Mouse (Mus musculus) forebrain, postnatal 0 days (tissue): ENCODE data around the gene Grik3. TPM values are rescaled to one million over a fixed set of nuclear protein-coding genes. Genes with fewer than 3 reads are reported as not detected.

Experiments used
- ATAC-seq: fragments of 200-750 bp; cut with Nextera tagmentation; 2 replicates; pipeline ENCODE4 v1.8.0; 2017; ENCODE audit warnings: mild to moderate bottlenecking, moderate library complexity
- DNase-seq: peaks from one replicate; pipeline ENCODE4 v3.0.0-alpha.2; 2015
- H3K27ac ChIP-seq: fragments of 300-500 bp; sonication (generic); 2 replicates; pipeline ENCODE4 v1.5.1; 2014; ENCODE audit warnings: low read depth, mild to moderate bottlenecking, antibody characterized with exemption, low read length, moderate library complexity, mixed read lengths
- H3K27me3 ChIP-seq: fragments of 300-500 bp; sonication (generic); 2 replicates; pipeline ENCODE4 v1.6.1; 2014; ENCODE audit warnings: mild to moderate bottlenecking, low read length, mixed read lengths; ENCODE audit not compliant: insufficient read depth
- H3K36me3 ChIP-seq: fragments of 300-500 bp; sonication (generic); 2 replicates; pipeline ENCODE4 v1.6.1; 2014; ENCODE audit warnings: mild to moderate bottlenecking, moderate library complexity; ENCODE audit not compliant: insufficient read depth
- H3K4me1 ChIP-seq: fragments of 300-500 bp; sonication (generic); 2 replicates; pipeline ENCODE4 v1.6.1; 2014; ENCODE audit warnings: antibody characterized with exemption; ENCODE audit not compliant: insufficient read depth
- H3K4me2 ChIP-seq: fragments of 300-500 bp; sonication (generic); 2 replicates; pipeline ENCODE4 v1.6.1; 2014; ENCODE audit warnings: low read depth, mild to moderate bottlenecking, moderate library complexity
- H3K4me3 ChIP-seq: fragments of 300-500 bp; sonication (generic); 2 replicates; pipeline ENCODE4 v1.5.1; 2014; ENCODE audit warnings: low read depth, low read length, mixed read lengths
- H3K9ac ChIP-seq: fragments of 300-500 bp; sonication (generic); 2 replicates; pipeline ENCODE4 v1.6.1; 2014; ENCODE audit warnings: mild to moderate bottlenecking
- H3K9me3 ChIP-seq: fragments of 300-500 bp; sonication (generic); 2 replicates; pipeline ENCODE4 v1.6.1; 2016; ENCODE audit warnings: low read length
- CTCF ChIP-seq: sonication (generic); IDR thresholded peaks from 2 replicates; pipeline ENCODE4 v1.5.1; 2016; ENCODE audit warnings: antibody characterized with exemption, control low read depth, low read depth
- WGBS: fragments of 180-500 bp; shearing (Covaris S2); extraction: QIAGEN DNeasy Blood & Tissue Kit; methylation state at CpG from one replicate; pipeline ENCODE4 v1.1.7; 2014; 5-methylcytosine and 5-hydroxymethylcytosine counted together
- polyA plus RNA-seq: library from polyadenylated mRNA; unstranded; fragments of >200 nt; fragmentation: Nextera tagmentation; extraction: Ambion mirVana; gene quantifications from 2 replicates; pipeline ENCODE4 v1.2.1, GENCODE M21; 2015
- total RNA-seq: library from RNA; depleted of rRNA; stranded (reverse); fragments of >200 nt; gene quantifications from 2 replicates; pipeline ENCODE4 v1.2.3, GENCODE M21; 2014

Grik3 gene
- total and polyA plus RNA-seq, 2 experiments from 2014 or later: 4.3 to 23.1 TPM

DNA sequence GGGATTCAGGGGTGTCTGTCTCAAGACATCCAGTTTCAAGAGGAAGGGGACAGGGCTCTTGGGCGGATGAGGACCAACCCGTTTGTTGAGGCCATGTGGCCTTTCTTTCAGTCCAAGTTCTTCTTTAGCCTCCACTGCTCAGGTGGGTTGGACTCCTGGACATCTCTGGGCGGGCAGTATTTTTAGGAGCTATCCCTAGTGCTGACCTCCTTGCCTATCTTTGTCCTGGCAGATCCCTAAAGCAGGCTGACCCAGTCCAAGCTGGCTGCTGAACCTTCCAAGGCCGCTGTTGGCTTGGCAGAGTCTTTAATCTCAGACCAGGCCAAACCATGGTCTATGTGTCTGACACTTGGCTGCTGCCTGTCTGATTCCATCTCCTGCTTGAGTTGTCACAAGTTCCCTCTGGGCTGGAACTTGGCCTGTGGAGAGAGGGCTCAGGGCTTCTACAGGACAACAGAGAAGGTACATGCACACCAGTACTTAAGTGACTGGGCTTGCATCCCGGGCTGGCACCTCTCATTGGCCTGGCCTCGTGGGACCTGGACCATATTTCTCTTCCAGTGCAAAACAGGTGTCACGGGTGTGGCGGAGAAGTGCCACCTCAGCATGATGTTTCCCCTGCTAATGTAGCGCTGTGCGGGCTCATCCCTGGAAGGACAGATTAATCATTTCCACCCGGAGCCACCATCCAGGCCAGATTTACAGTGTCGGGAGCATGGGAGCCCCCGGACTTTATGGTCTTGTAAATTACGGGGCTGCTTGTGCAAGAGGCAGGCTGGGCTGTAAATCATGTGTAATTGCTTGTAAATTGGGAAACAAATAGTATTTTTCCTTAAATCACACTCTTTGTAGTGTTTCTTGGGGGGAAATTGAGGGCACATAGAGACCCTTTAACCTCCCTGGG, 66.2 kb downstream of the Grik3 start:
- H3K4me1 ChIP-seq: 0 out of 2 replicates have a peak, but pooled peaks cover 7% of the 10 kb centered on the region
- no peak for TF ChIP-seq CTCF
- ATAC-seq: no peak
- DNase-seq: no peak
- H3K4me3 ChIP-seq: no peak overlapping the region
- 82% methylated on average over 14 of the region's 14 CpGs for WGBS
- H3K9ac ChIP-seq: no peak overlapping the region
- no peaks in the 10 kb centered on the region for H3K9me3 ChIP-seq
- no peaks in the 10 kb centered on the region for H3K36me3 ChIP-seq
- no peak overlapping the region for H3K4me2 ChIP-seq
- no peak overlapping the region for H3K27ac ChIP-seq
- H3K27me3 ChIP-seq: no peaks in the 10 kb centered on the region

DNA sequence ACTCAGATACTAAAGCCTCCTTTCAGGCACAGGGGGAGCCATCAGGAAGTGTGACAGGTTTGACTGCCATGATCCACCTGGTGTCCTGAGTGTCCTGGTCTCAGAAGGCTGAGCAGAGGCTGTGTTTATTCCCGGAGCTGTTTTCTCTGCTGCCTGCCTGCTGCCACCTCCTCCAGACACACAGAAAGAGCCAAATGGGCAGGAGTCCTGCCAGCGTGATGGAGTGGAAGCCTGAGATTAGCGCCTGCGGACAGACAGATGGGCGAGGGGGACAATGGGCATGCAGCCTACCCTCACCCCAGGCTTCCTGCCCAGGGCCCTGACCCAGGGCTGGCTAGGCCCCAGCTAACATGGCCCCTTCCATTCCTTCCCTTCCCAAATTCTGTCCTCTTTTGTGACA, 69.1 kb downstream of the Grik3 start:
- Histone ChIP-seq H3K27me3 (no peaks in the 10 kb centered on the region), H3K27ac (no peak overlapping the region), H3K9ac (no peak overlapping the region), H3K4me2 (no peak overlapping the region), H3K9me3 (no peaks in the 10 kb centered on the region), H3K36me3 (no peaks in the 10 kb centered on the region), H3K4me1 (0 out of 2 replicates have a peak, but pooled peaks cover 10% of the 10 kb centered on the region), H3K4me3 (no peak overlapping the region)
- DNase-seq (no peak), ATAC-seq (no peak)
- no peak for TF ChIP-seq CTCF
- 27% methylated on average over 5 of the region's 5 CpGs for WGBS

DNA sequence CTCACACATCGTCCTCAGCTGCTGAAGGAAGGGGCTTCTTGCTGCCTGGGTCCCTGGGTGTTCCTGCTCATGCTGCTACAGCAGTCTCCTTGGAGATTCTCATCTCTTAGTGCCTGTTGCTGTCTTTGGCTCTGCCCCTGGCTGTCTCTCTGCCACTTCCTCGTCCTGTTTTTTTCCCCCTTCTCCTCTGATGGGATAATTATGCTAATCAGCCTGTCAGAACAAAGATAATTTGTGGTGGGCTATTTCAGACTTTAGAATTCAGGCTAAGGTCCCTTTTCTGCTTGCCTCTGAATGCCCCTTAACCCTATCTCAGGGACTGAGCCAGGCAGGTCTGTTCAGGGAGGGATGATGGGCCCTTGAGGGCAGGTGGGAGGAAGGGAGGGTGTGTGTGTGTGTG, 70.3 kb downstream of the Grik3 start:
- H3K4me2 ChIP-seq: no peak overlapping the region
- TF ChIP-seq CTCF: no peak
- no peaks in the 10 kb centered on the region for H3K9me3 ChIP-seq
- 9% methylated on average over 2 of the region's 2 CpGs for WGBS
- 0 out of 2 replicates have a peak overlapping the region, but pooled peaks have one; percentile 0 for H3K27ac ChIP-seq
- no peaks in the 10 kb centered on the region for H3K36me3 ChIP-seq
- H3K27me3 ChIP-seq: no peaks in the 10 kb centered on the region
- H3K4me3 ChIP-seq: no peak overlapping the region
- DNase-seq: peak; percentile 43
- no peak overlapping the region for H3K9ac ChIP-seq
- 0 out of 2 replicates have a peak, but pooled peaks cover 10% of the 10 kb centered on the region for H3K4me1 ChIP-seq
- peak; percentile 67 for ATAC-seq

DNA sequence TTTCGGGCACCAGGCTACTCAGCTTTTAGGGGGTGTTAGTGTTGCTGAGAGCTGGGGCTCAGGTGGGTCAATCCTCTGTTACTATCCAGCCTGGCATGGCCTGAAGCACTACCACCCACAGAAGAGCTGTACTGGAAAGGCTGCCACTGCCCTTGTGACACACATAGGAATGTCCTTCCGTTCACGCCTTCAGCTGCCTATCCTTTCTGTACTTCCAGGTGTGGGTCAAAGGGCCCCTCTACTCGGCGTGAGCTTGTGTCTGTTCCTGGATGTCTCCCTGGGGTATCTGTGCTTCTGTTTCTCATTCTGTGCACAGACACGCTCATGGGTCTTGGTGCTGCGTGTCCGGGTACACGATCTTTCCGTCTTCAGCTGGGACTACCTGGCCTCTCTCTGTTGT, 73.1 kb downstream of the Grik3 start:
- 0 out of 2 replicates have a peak, but pooled peaks cover 10% of the 10 kb centered on the region for H3K4me1 ChIP-seq
- no peak for DNase-seq
- 83% methylated on average over 10 of the region's 10 CpGs for WGBS

DNA sequence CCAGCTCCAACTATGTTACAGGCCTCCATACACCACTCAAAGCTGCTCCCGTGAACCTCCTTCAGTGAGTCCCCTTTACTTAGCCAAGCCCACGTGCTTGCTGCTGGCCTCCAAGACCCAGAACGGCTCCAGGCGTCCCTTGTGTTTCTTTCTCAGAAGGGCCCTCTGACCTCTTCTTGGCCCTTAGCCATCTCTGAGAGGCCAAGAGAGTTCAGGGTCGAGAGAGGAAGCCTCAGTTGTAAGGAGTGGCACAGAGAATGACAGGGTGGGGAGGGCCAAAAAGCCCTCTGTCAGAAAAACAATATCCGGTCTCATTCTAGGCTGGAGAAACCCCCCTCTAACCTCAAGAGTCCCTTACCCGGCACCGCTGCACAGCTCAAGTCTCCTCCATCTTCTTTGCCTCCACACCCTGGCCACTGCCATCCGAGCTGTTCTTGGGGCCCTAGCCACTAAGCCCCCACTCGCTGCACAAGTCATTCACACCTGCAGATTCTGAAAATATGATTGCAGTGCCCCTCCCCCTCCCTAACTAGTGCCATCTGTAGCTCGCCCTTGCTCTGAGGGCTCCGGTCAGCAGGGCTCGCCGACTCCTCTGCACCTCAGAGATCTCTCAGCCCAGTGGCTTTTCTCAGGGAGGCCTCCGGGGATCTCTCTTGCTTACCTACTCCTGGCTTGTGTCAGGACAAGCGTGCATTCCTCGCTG, 73.7 kb downstream of the Grik3 start:
- 56% methylated on average over 17 of the region's 17 CpGs for WGBS
- H3K27ac ChIP-seq: no peak overlapping the region
- TF ChIP-seq CTCF: no peak
- no peaks in the 10 kb centered on the region for H3K36me3 ChIP-seq
- ATAC-seq: no peak
- no peaks in the 10 kb centered on the region for H3K9me3 ChIP-seq
- no peak overlapping the region for H3K4me2 ChIP-seq
- H3K27me3 ChIP-seq: no peaks in the 10 kb centered on the region
- no peak overlapping the region for H3K4me3 ChIP-seq
- no peak overlapping the region for H3K9ac ChIP-seq
- DNase-seq: no peak
- H3K4me1 ChIP-seq: 0 out of 2 replicates have a peak, but pooled peaks cover 10% of the 10 kb centered on the region

More for the DNA sequence above, 73.1 kb downstream of the Grik3 start:
- ATAC-seq: no peak
- Histone ChIP-seq H3K9me3 (no peaks in the 10 kb centered on the region), H3K4me2 (no peak overlapping the region), H3K4me3 (no peak overlapping the region), H3K36me3 (no peaks in the 10 kb centered on the region), H3K9ac (no peak overlapping the region), H3K27ac (no peak overlapping the region), H3K27me3 (no peaks in the 10 kb centered on the region)
- no peak for TF ChIP-seq CTCF

DNA sequence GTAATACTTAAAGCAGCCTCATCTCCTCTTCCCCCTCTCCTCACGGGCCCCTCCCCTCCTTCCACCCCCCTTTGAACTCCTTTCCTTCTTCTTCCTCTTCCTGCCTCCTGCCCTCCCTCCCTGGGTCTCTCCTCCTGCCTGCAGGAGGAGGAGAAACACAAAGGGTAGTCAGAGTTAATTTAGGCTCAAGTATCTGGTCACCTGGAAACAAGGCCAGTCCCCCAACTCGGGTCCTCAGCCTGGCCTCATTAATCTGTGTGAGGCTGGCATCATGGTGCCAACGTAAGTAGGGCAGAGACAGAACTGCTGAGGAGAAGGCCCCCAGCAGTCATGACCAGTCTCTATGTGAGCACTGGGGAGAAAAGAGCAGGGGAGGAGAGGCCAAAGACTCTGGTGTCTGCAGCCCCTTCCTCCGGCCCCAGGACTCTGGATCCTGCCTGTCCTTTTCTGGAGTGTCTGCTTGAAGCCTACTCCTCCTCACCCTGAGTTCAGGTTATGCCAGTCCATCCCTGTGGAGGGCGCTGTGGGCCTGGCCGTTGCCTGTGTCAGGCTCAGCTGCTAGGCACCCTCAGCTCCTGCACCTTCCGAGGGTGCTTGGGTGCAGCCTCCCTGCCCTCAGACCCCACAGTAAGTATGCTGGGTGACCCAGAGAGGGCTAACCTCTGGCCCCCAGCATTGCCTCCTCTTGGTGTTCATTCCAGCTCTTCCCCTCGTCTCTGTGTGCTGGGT, 75.4 kb downstream of the Grik3 start:
- 56% methylated on average over 7 of the region's 8 CpGs for WGBS
- Histone ChIP-seq H3K4me1 (0 out of 2 replicates have a peak, but pooled peaks cover 3% of the 10 kb centered on the region), H3K27me3 (no peaks in the 10 kb centered on the region), H3K27ac (no peak overlapping the region), H3K4me2 (no peak overlapping the region), H3K36me3 (no peaks in the 10 kb centered on the region), H3K9me3 (no peaks in the 10 kb centered on the region), H3K4me3 (no peak overlapping the region), H3K9ac (no peak overlapping the region)
- DNase-seq (no peak), ATAC-seq (no peak)
- TF ChIP-seq CTCF: peak; percentile 32
